Mouse (Mus musculus): ENCODE results near the gene Pmp22. TPM values are rescaled to one million over a fixed set of nuclear protein-coding genes. Genes with fewer than 3 reads are reported as not detected.
A peak's percentile ranks its signal among the peaks of the same experiment; 100 is the strongest.

Gene Pmp22
- total RNA-seq, 1 experiment = 106 TPM

DNA sequence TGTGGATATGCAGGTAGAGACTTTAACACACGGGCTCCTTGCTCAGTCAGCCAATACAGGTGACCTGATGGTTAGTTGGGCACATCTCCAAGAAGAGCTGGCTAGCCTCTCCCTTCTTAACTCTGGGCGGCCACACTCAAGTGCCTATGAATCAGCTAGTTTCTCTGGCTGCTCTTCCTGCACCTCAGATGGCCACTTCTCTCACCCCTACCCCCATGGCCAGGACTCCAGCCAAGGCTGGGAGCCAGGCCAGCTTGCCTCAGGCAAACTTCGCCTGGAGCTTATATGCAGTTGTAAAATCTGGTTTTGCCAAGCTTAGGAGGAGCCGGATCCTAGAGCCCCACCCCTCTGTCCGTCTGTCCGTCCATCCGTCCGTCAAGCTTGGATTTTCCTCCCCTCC lies 1.7 kb downstream of the Pmp22 start:
- peaks cover 0 to 6% of the 10 kb centered on the region in 2 experiments; a peak in 1 of 4 replicates for H3K4me1 ChIP-seq (ENCODE audit: control insufficient read depth in 2 of 2, insufficient read depth in 2 of 2, low read length in 2 of 2, poor library complexity in 1 of 2)
- H3K4me3 ChIP-seq (ENCODE audit: insufficient read depth in 1 of 2, low read depth in 1 of 2, low read length in 2 of 2, poor library complexity in 1 of 2, severe bottlenecking in 1 of 2) = no peak overlapping the region
- H3K36me3 ChIP-seq (ENCODE audit: control insufficient read depth, insufficient read depth, low read length, poor library complexity, severe bottlenecking) = no peaks in the 10 kb centered on the region
- TF ChIP-seq ZNF384 (IDR thresholded peaks at IDR 0.05; ENCODE audit: low read depth, low read length) (no peak), HCFC1 (IDR thresholded peaks at IDR 0.05; ENCODE audit: borderline replicate concordance, insufficient read depth, low read length) (no peak), CHD2 (IDR thresholded peaks at IDR 0.05; ENCODE audit: low read depth, low read length) (no peak), ZC3H11A (IDR thresholded peaks at IDR 0.05; ENCODE audit: borderline replicate concordance, low read depth, low read length) (no peak), MAFK (IDR thresholded peaks at IDR 0.05; ENCODE audit: insufficient read depth, low read depth, low read length) (no peak)
- H3K27ac ChIP-seq (ENCODE audit: insufficient read depth, low read depth, low read length, poor library complexity, severe bottlenecking) = no peak overlapping the region; the same call in 1 of the 2 replicates
- no peak overlapping the region for H3K9ac ChIP-seq (ENCODE audit: insufficient read depth, low read depth, low read length, poor library complexity, severe bottlenecking)
- DNase-seq (ENCODE audit: low read depth, low spot score) = no peak
- in situ Hi-C loops (cut with MboI; ENCODE audit: low sequenced_read_pairs in 2 of 2, unreplicated experiment in 2 of 2) = loop anchor here (5.0 to 25.0 kb wide), 2 partner anchors 208 to 368 kb away; partner anchors contain the start of gene Gm10428 (in 1 of the 2)
- H3K9me3 ChIP-seq (ENCODE audit: control insufficient read depth, insufficient read depth, low read depth, low read length) = no peaks in the 10 kb centered on the region

DNA sequence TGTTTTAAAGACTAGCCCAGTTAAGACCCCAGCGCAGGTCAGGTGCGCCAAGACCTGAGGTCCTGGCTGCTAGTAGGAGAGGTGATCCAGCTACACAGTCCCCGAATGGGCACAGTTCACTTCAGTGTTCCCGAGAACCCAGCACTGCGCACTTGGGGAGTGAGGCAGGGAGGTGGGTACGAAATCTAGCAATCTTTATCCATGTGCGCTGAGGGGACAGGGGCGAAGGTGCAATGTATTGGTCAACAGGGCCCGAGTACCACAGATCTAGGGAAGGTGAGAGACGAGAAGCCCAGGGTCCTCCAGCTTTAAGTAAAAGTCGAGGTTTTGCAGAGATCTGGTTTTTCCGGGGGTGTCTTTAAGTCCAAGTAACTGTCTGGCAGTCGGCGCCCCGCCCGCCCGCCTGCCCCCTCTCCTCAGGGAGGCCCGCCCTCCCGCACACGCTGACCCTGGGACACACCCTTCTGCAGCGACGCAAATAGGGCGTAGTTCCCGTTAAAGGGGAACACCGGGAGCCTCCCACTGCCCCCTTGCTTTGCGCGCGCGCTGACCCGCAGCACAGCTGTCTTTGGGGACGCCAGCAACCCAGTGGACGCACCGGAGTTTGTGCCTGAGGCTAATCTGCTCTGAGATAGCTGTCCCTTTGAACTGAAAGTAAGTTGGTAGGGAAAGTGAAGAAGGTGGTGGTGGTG lies 2.4 kb downstream of the Pmp22 start:
- TF ChIP-seq CHD2 (IDR thresholded peaks at IDR 0.05; ENCODE audit: low read depth, low read length) (no peak), ZC3H11A (IDR thresholded peaks at IDR 0.05; ENCODE audit: borderline replicate concordance, low read depth, low read length) (no peak), HCFC1 (IDR thresholded peaks at IDR 0.05; ENCODE audit: borderline replicate concordance, insufficient read depth, low read length) (no peak), MAFK (IDR thresholded peaks at IDR 0.05; ENCODE audit: insufficient read depth, low read depth, low read length) (no peak), ZNF384 (IDR thresholded peaks at IDR 0.05; ENCODE audit: low read depth, low read length) (no peak)
- in situ Hi-C loops (cut with MboI; ENCODE audit: low sequenced_read_pairs in 2 of 2, unreplicated experiment in 2 of 2) = loop anchor here (5.0 to 25.0 kb wide), 2 partner anchors 209 to 369 kb away; partner anchors contain the start of gene Gm10428 (in 1 of the 2)
- Histone ChIP-seq H3K4me3 (ENCODE audit: insufficient read depth in 1 of 2, low read depth in 1 of 2, low read length in 2 of 2, poor library complexity in 1 of 2, severe bottlenecking in 1 of 2) (peak overlapping the region; percentile 20 to 44; a peak in 3 of 4 replicates), H3K27ac (ENCODE audit: insufficient read depth, low read depth, low read length, poor library complexity, severe bottlenecking) (no peak overlapping the region), H3K9me3 (ENCODE audit: control insufficient read depth, insufficient read depth, low read depth, low read length) (no peaks in the 10 kb centered on the region), H3K4me1 (ENCODE audit: control insufficient read depth in 2 of 2, insufficient read depth in 2 of 2, low read length in 2 of 2, poor library complexity in 1 of 2) (peaks cover 0 to 6% of the 10 kb centered on the region in 2 experiments; a peak in 1 of 4 replicates), H3K36me3 (ENCODE audit: control insufficient read depth, insufficient read depth, low read length, poor library complexity, severe bottlenecking) (no peaks in the 10 kb centered on the region), H3K9ac (ENCODE audit: insufficient read depth, low read depth, low read length, poor library complexity, severe bottlenecking) (no peak overlapping the region)
- DNase-seq (ENCODE audit: low read depth, low spot score) = no peak

DNA sequence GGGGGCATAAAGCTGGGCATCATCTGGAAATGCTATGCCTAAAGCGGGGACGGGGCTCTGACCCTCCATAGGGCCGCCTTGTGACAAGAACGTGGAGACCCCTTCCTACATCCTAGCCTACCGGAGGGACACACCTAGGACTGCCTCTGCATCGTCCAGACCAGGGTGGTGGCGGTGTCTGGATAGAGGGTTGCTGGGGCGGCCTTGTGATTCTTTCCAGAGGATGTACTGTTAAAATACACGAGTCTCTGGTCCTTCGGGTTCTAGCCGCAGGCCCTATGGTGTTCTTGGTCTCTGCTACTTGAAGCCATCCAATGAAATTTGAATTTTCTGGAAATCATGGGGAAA lies 2.9 kb downstream of the Pmp22 start:
- H3K9me3 ChIP-seq (ENCODE audit: control insufficient read depth, insufficient read depth, low read depth, low read length) = no peaks in the 10 kb centered on the region
- no peak overlapping the region for H3K9ac ChIP-seq (ENCODE audit: insufficient read depth, low read depth, low read length, poor library complexity, severe bottlenecking)
- DNase-seq (ENCODE audit: low read depth, low spot score) = no peak
- H3K36me3 ChIP-seq (ENCODE audit: control insufficient read depth, insufficient read depth, low read length, poor library complexity, severe bottlenecking) = no peaks in the 10 kb centered on the region
- H3K27ac ChIP-seq (ENCODE audit: insufficient read depth, low read depth, low read length, poor library complexity, severe bottlenecking) = no peak overlapping the region
- peak overlapping the region; percentile 20 to 44; a peak in 3 of 4 replicates for H3K4me3 ChIP-seq (ENCODE audit: insufficient read depth in 1 of 2, low read depth in 1 of 2, low read length in 2 of 2, poor library complexity in 1 of 2, severe bottlenecking in 1 of 2)
- TF ChIP-seq CHD2 (IDR thresholded peaks at IDR 0.05; ENCODE audit: low read depth, low read length) (no peak), HCFC1 (IDR thresholded peaks at IDR 0.05; ENCODE audit: borderline replicate concordance, insufficient read depth, low read length) (no peak), ZNF384 (IDR thresholded peaks at IDR 0.05; ENCODE audit: low read depth, low read length) (no peak), MAFK (IDR thresholded peaks at IDR 0.05; ENCODE audit: insufficient read depth, low read depth, low read length) (no peak), ZC3H11A (IDR thresholded peaks at IDR 0.05; ENCODE audit: borderline replicate concordance, low read depth, low read length) (no peak)
- H3K4me1 ChIP-seq (ENCODE audit: control insufficient read depth in 2 of 2, insufficient read depth in 2 of 2, low read length in 2 of 2, poor library complexity in 1 of 2) = peaks cover 0 to 6% of the 10 kb centered on the region in 2 experiments; a peak in 1 of 4 replicates
- in situ Hi-C loops (cut with MboI; ENCODE audit: low sequenced_read_pairs in 2 of 2, unreplicated experiment in 2 of 2) = loop anchor here (5.0 to 25.0 kb wide), 2 partner anchors 209 to 369 kb away; partner anchors contain the start of gene Gm10428 (in 1 of the 2)

DNA sequence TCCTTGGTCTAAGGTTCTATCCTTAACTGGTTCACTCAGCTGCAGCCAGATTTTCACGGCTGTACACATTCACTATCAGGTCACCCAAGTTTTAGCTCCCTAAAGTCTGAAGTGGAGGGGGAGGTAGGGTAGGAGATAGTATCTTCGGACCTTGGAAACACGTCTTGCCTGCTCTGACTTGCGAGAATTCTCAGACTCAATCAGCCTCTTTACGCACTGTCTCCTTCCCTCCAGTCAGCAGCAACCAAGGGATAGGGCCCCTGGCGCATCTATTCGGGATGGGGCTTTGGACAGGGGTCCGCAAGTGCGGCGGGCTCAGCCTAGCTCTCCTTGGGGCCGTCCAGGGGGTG lies 3.3 kb downstream of the Pmp22 start:
- H3K27ac ChIP-seq (ENCODE audit: insufficient read depth, low read depth, low read length, poor library complexity, severe bottlenecking) = no peak overlapping the region

More for the DNA sequence above, 3.3 kb downstream of the Pmp22 start:
- peak overlapping the region; percentile 23; the same call in 1 of the 2 replicates for H3K9ac ChIP-seq (ENCODE audit: insufficient read depth, low read depth, low read length, poor library complexity, severe bottlenecking)
- peak overlapping the region; percentile 56 to 71 for H3K4me3 ChIP-seq (ENCODE audit: insufficient read depth in 1 of 2, low read depth in 1 of 2, low read length in 2 of 2, poor library complexity in 1 of 2, severe bottlenecking in 1 of 2)
- in situ Hi-C loops (cut with MboI; ENCODE audit: low sequenced_read_pairs in 2 of 2, unreplicated experiment in 2 of 2) = loop anchor here (5.0 to 25.0 kb wide), 2 partner anchors 210 to 370 kb away; partner anchors contain the start of gene Gm10428 (in 1 of the 2)
- H3K9me3 ChIP-seq (ENCODE audit: control insufficient read depth, insufficient read depth, low read depth, low read length) = no peaks in the 10 kb centered on the region
- H3K4me1 ChIP-seq (ENCODE audit: control insufficient read depth in 2 of 2, insufficient read depth in 2 of 2, low read length in 2 of 2, poor library complexity in 1 of 2) = peaks cover 0 to 6% of the 10 kb centered on the region in 2 experiments; a peak in 1 of 4 replicates
- TF ChIP-seq ZNF384 (IDR thresholded peaks at IDR 0.05; ENCODE audit: low read depth, low read length) (no peak), CHD2 (IDR thresholded peaks at IDR 0.05; ENCODE audit: low read depth, low read length) (no peak), MAFK (IDR thresholded peaks at IDR 0.05; ENCODE audit: insufficient read depth, low read depth, low read length) (no peak), ZC3H11A (IDR thresholded peaks at IDR 0.05; ENCODE audit: borderline replicate concordance, low read depth, low read length) (no peak), HCFC1 (IDR thresholded peaks at IDR 0.05; ENCODE audit: borderline replicate concordance, insufficient read depth, low read length) (no peak)
- no peaks in the 10 kb centered on the region for H3K36me3 ChIP-seq (ENCODE audit: control insufficient read depth, insufficient read depth, low read length, poor library complexity, severe bottlenecking)
- no peak for DNase-seq (ENCODE audit: low read depth, low spot score)

Measured in ES-E14 (cell line).